Mouse (Mus musculus) left cerebral cortex, adult 6 months (tissue): ENCODE measurements around the gene Maff. TPM values are rescaled to one million over a fixed set of nuclear protein-coding genes. Genes with fewer than 3 reads are reported as not detected.

ENCODE experiments used
- long read RNA-seq, 2 experiments: library from polyadenylated mRNA; unstranded; transcript quantifications; one replicate each; pipeline ENCODE4 v2.0.0; 2019 to 2020
- polyA plus RNA-seq: library from polyadenylated mRNA; unstranded; fragments of <200 nt; fragmentation: Nextera tagmentation; gene quantifications from 2 replicates; pipeline ENCODE4 v1.2.3, GENCODE M21; 2021

Maff gene
- polyA plus RNA-seq = 0.22 and 0.24 TPM in 2 replicates
- long read RNA-seq, experiment 1, partial matches to known transcripts = 0 of 1 reads
- long read RNA-seq, experiment 1, other reads (novel, unspliced or antisense) = 0 of 1 reads
- long read RNA-seq, experiment 2 = 0 reads

DNA sequence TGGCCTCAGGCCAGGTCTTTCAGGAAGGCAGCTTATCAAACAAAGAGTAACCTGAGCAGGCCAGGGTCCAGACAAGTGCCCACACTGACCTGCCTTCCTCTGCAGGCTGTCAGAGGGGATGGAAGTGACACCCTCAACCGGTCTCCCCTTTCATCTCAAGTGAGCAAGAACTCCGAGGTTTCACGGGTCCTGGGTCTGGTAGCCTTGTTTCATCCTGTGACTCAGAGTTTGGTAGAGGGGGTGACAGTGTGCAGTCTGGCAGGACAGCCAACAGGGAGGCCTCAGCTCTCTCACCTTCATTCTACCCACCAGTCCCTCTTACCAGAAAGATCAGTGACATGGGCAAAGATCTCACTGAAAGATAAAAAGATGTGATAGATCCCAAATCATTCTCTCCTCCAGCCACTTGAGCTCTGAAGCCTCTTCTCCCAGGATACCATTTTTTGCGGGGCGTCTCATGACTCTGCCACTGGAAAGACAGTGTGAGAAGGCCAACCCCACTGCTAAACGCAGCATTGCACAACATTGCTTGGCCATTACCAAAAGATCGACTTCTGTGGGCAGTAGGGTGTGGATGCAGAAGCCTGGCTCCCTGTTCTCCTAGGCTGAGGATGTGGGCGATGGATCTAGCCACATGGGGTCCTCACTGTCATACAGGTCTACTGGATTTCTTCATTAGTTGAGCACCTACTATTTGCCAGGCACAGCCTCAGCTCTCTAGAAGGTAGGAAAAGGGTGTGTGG, at the start of gene Maff:
Gene Maff, plus strand, starts transcription at position 571 of the 743 bp plus-strand sequence.

DNA sequence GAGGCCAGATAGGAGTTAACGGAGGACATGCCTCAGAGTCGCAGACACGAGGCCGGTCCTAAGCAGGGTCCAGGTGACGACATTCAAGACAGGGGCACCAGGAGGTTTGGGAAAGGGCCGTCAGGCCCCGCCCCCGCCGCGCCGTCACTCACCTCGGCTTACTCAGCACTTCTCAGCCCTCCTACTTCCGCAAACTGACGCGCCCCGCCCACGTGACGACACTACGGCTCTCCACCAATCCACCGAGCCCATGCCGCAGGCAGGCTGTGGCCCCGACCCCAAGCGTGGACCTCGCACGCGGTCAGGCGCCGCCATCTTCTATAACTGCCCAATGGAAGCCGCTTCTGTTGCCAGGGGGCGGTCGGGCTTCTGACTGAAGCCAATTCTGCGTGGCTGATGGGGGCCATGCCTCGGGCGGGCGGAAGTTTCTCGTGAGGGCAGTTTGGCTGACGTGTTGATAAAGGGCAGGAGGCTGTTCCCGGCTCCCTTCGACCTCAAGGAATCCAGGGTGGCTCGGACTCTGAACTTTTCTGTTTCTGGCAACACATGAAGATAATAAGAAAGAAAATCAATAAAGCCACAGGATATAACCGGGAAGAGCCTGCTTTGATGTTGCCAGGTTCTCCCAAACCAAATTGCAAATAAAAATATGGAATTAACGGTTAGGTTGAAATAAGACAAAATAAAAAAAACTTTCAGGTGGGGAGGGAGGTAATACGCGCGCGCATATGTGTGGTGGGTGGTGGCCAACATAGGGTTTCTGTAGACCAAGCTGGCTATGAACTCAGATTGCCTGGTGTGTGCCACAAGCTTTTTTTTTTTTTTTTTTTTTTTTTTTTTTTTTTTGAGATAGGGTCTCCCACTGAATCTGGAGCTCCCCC, 18.1 kb upstream of the Maff start, which contains the start of gene Pla2g6:
Gene Pla2g6, minus strand, starts transcription at position 333 of the 881 bp plus-strand sequence.

DNA sequence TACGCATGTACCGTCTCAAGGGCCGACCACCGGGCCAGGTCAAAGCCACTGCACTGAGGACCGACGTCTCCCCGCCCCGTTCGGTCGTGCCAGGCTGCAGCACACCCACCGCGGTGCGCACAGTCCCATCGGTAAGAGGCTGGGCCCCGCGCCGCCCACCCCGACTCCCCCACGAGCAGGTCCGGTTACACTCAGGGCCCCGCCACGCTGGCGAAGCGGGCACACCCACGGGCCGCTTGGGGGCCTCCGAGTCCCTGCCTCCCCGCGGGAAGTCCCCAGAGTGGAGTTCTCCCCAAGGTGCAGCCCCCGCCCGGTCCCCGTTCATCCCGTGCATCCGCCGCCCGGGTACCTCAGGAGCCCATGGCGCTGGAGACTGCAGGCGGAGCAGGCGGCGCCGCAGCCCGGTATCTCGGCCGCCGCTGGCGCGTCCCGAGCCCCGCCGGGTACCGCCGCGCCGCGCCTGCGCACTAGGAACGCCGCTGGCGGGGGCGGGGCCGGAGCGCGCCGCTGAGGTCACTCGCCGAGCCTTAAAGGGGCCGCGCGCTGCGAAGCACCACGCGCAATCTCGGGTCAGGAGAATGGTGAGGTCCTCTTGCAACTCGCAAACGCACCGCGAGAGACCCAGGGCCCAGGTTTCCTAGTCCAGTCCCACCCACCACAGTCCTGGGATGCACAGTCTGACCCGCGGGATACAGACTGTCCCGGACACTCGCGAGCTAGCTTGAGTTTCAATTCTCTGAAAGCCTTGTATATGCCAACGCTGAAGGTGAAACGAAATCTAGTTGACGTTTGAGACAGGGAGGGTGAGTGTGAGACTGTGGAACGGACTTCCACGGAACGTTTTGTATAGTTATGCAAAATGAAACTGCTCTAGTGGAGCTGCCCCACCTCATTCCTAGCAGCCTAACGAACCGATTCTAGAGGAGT, 56.7 kb downstream of the Maff start, which contains the start of gene Tmem184b:
Gene Tmem184b, minus strand, starts transcription at position 734 of the 927 bp plus-strand sequence.

Other genes starting within 250 kb of the Maff start
- gene Micall1, start 237.7 kb upstream of the Maff start, polyA plus RNA-seq = 2.9 and 6.4 TPM in 2 replicates
- 149 and 159 TPM in 2 replicates for gene Polr2f, start 205.6 kb upstream of the Maff start, polyA plus RNA-seq
- gene 1700088E04Rik, start 205.4 kb upstream of the Maff start, polyA plus RNA-seq = 16.3 and 16.6 TPM in 2 replicates
- gene Sox10, start 181.4 kb upstream of the Maff start, polyA plus RNA-seq = 6.5 and 34.2 TPM in 2 replicates
- 19.2 and 25.6 TPM in 2 replicates for gene Pick1, start 117.4 kb upstream of the Maff start, polyA plus RNA-seq
- gene Gm49486, start 117.2 kb upstream of the Maff start, polyA plus RNA-seq = 0.15 and 0.39 TPM in 2 replicates
- gene Slc16a8, start 91.9 kb upstream of the Maff start, polyA plus RNA-seq = 0.30 TPM in 1 of 2 replicates, not detected in the other
- gene Baiap2l2, start 61.1 kb upstream of the Maff start, polyA plus RNA-seq = 2.3 and 6.7 TPM in 2 replicates
- gene Pla2g6, start 18.2 kb upstream of the Maff start, polyA plus RNA-seq = 9.1 and 12.3 TPM in 2 replicates
- 80.6 and 99.2 TPM in 2 replicates for gene Tmem184b, start 56.9 kb downstream of the Maff start, polyA plus RNA-seq
- 31.5 and 64.5 TPM in 2 replicates for gene Csnk1e, start 108.9 kb downstream of the Maff start, polyA plus RNA-seq
- gene Kcnj4, start 158.6 kb downstream of the Maff start, polyA plus RNA-seq = 6.1 and 10.7 TPM in 2 replicates
- 1.2 and 1.5 TPM in 2 replicates for gene Kdelr3, start 169.8 kb downstream of the Maff start, polyA plus RNA-seq
- 10.6 and 17.0 TPM in 2 replicates for gene Ddx17, start 200.1 kb downstream of the Maff start, polyA plus RNA-seq